Mouse (Mus musculus): ENCODE measurements around the gene Gm16181. TPM values are rescaled to one million over a fixed set of nuclear protein-coding genes. Genes with fewer than 3 reads are reported as not detected.
A peak's percentile ranks its signal among the peaks of the same experiment; 100 is the strongest.

Gm16181 gene
- polyA plus RNA-seq, 1 experiment from 2014 or later = 0.47 TPM

DNA sequence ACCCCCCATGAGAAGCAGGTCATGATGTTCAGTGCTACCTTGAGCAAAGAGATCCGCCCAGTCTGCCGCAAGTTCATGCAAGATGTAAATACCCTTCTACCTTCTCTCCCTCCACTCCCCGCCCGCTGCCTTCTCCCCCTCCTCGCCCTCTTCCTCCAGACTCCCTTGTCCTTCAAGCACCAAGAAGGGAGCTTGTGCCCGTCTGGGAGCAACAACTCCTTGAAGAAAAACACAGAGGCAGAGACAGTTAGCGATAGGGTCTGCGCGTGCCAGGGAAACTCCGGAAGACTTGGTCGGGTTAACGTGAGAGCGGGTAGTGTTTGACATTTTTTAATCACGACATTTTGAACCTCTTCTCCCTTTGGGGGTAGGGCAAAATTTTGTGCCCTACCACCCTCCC is 28.4 kb downstream of the Gm16181 start:
- peaks cover 99% of the 10 kb centered on the region for H3K36me3 ChIP-seq (ENCODE audit: control insufficient read depth, insufficient read depth, low read length)
- H3K27ac ChIP-seq (replicated peaks; ENCODE audit: low read depth, low read length) = no peak overlapping the region
- DNase-seq (ENCODE audit: low spot score) = no peak
- no peak for ATAC-seq (ENCODE audit: low read depth)
- no peak overlapping the region for H3K4me2 ChIP-seq (ENCODE audit: low read depth, low read length)
- no peak overlapping the region for H3K9ac ChIP-seq (ENCODE audit: low read depth, low read length)
- no peak overlapping the region for H3K4me3 ChIP-seq (ENCODE audit: low read depth, low read length)
- H3K27me3 ChIP-seq (replicated peaks; ENCODE audit: control insufficient read depth, insufficient read depth, low read length) = no peaks in the 10 kb centered on the region
- H3K9me3 ChIP-seq (ENCODE audit: control insufficient read depth, low read length) = no peaks in the 10 kb centered on the region
- H3K4me1 ChIP-seq (ENCODE audit: control insufficient read depth, insufficient read depth, low read length) = peaks cover 7% of the 10 kb centered on the region
- 89% methylated on average over 14 of the region's 14 CpGs for WGBS

DNA sequence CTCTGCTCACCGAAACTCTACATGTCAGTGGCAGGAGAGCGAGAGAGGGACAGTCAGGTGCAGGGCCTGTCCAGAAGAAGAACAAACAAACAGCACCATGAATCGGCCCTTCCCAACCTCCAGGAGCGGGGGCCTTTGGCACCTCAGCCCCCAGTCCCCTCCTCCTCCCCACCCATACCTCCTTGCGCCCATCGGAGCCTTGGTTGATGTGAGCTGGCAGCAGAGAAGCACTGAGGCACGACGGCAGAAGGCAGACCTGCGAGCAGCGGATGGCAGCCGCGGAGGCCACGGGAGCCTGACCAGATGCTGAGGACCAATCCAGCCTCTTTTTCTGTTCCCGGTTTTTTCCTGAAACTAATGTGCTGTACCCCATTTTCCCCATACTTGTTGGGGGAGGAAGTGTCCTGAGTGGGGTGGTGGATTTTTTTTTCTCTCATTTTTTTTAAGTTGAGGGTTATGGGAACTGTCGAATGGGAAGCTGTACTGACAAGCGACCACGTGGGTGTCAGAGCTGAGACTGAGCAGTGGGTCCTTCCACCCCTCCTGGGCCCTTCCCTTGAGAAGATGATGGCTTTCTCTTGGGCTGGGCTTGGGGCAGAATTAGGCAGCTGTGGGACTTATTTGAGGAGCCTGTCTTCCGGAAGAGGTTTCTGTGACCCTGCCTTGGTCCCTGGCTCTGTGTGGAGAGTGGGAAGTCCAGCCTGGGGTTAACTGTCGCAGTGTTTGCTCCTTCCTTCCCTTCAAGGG is 29.0 kb downstream of the Gm16181 start:
- H3K36me3 ChIP-seq (ENCODE audit: control insufficient read depth, insufficient read depth, low read length) = peaks cover 96% of the 10 kb centered on the region
- 86% methylated on average over 19 of the region's 19 CpGs for WGBS
- ATAC-seq (ENCODE audit: low read depth) (no peak), DNase-seq (ENCODE audit: low spot score) (no peak)
- H3K4me3 ChIP-seq (ENCODE audit: low read depth, low read length) = no peak overlapping the region
- peaks cover under 1% of the 10 kb centered on the region; the same call in 1 of the 2 replicates for H3K4me1 ChIP-seq (ENCODE audit: control insufficient read depth, insufficient read depth, low read length)
- H3K27me3 ChIP-seq (replicated peaks; ENCODE audit: control insufficient read depth, insufficient read depth, low read length) = no peaks in the 10 kb centered on the region
- no peak overlapping the region for H3K4me2 ChIP-seq (ENCODE audit: low read depth, low read length)
- no peaks in the 10 kb centered on the region for H3K9me3 ChIP-seq (ENCODE audit: control insufficient read depth, low read length)
- H3K9ac ChIP-seq (ENCODE audit: low read depth, low read length) = no peak overlapping the region
- H3K27ac ChIP-seq (replicated peaks; ENCODE audit: low read depth, low read length) = no peak overlapping the region

DNA sequence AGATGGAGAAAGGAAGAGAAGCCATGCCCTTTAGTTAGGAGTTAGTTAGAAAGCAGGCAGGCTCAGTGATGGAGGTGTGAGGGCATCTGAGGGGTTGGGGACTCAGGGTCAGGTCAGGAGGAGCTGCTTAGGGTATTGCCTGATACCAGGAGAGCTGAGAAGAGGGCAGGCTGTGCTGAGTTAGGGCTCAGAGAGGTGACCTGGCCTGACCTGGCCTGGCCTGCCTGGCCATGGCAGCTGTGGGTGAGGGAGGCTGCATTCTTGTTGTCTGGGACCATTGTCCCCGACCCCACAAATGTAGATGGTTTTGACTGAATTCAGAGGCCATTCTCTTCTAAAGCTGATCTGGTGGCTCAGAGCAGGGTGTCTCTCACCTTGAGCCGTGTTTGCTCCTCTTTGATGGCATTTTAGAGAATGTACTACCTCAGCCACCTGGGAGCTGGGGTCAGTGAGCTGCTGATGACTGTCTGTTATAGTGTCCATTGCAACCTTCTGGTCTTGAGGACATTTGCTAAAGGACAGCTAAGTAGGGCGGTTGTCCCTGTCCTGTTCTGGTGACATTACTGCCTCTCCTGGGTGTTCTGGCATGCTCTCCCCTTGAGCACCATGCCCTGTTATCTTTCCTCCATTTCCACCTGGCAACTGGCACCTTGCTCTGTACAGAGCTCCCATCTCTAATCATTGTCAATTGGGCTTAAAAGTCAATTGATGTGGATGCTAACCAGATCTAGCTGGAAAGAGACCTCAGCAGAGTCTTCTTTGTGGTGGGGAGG is 29.9 kb downstream of the Gm16181 start:
- Histone ChIP-seq H3K4me3 (ENCODE audit: low read depth, low read length) (no peak overlapping the region), H3K36me3 (ENCODE audit: control insufficient read depth, insufficient read depth, low read length) (peaks cover 87% of the 10 kb centered on the region), H3K4me2 (ENCODE audit: low read depth, low read length) (no peak overlapping the region), H3K4me1 (ENCODE audit: control insufficient read depth, insufficient read depth, low read length) (no peaks in the 10 kb centered on the region), H3K9me3 (ENCODE audit: control insufficient read depth, low read length) (no peaks in the 10 kb centered on the region), H3K9ac (ENCODE audit: low read depth, low read length) (no peak overlapping the region), H3K27me3 (replicated peaks; ENCODE audit: control insufficient read depth, insufficient read depth, low read length) (no peaks in the 10 kb centered on the region), H3K27ac (replicated peaks; ENCODE audit: low read depth, low read length) (no peak overlapping the region)
- WGBS = 94% methylated on average over 3 of the region's 3 CpGs
- ATAC-seq (ENCODE audit: low read depth) (no peak), DNase-seq (ENCODE audit: low spot score) (no peak)

DNA sequence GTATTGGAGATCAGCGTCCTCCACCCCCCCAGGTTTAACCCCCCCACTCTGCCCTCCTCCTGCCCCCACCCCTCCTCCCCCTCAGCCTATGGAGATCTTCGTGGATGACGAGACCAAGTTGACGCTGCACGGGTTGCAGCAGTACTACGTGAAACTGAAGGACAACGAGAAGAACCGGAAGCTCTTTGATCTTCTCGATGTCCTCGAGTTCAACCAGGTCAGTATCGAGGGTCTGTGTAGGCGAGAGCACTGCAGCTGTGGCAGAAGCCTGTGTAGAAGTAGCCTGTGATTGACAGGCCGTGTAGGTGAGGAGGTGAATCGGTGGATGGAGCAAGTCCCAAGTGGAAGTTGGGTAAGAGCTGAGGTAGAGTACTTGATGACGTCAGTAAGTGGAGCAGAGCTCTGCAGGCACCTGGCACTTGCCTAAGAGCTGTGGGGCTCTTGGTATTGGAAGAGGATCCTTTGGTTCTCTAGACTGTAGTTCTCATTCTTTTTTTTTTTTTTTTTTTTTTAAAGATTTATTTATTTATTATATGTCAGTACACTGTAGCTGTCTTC is 30.6 kb downstream of the Gm16181 start:
- ATAC-seq (ENCODE audit: low read depth) (no peak), DNase-seq (ENCODE audit: low spot score) (no peak)
- WGBS = 84% methylated on average over 15 of the region's 15 CpGs

DNA sequence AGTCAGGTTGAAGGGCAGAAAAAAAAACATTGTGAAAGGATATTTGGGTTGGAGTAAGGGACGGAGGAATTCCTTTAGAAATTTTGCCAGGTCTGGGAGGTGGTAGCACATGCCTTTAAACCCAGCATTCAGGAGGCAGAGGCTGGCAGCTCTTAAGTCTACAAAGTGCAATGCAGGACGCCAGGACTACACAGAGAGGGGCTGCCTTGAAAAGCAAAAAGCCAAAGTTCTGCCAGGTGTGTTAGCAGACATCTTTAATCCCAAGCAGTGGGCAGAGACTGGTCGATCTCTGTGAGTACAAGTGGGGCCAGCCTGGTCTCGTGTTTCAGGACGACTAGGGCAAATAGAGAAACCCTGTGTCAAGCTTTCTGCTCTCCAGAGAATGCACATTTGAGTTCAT is 31.3 kb downstream of the Gm16181 start:
- Histone ChIP-seq H3K27ac (replicated peaks; ENCODE audit: low read depth, low read length) (no peak overlapping the region), H3K4me3 (ENCODE audit: low read depth, low read length) (no peak overlapping the region), H3K4me1 (ENCODE audit: control insufficient read depth, insufficient read depth, low read length) (no peaks in the 10 kb centered on the region), H3K9ac (ENCODE audit: low read depth, low read length) (no peak overlapping the region), H3K4me2 (ENCODE audit: low read depth, low read length) (no peak overlapping the region), H3K27me3 (replicated peaks; ENCODE audit: control insufficient read depth, insufficient read depth, low read length) (no peaks in the 10 kb centered on the region), H3K9me3 (ENCODE audit: control insufficient read depth, low read length) (no peaks in the 10 kb centered on the region), H3K36me3 (ENCODE audit: control insufficient read depth, insufficient read depth, low read length) (peaks cover 73% of the 10 kb centered on the region)
- no peak for DNase-seq (ENCODE audit: low spot score)
- WGBS = 69% methylated on average over 5 of the region's 5 CpGs
- ATAC-seq (ENCODE audit: low read depth) = no peak

More for the DNA sequence above, 30.6 kb downstream of the Gm16181 start:
- H3K36me3 ChIP-seq (ENCODE audit: control insufficient read depth, insufficient read depth, low read length) = peaks cover 80% of the 10 kb centered on the region
- no peaks in the 10 kb centered on the region for H3K27me3 ChIP-seq (replicated peaks; ENCODE audit: control insufficient read depth, insufficient read depth, low read length)
- H3K4me3 ChIP-seq (ENCODE audit: low read depth, low read length) = no peak overlapping the region
- H3K9ac ChIP-seq (ENCODE audit: low read depth, low read length) = no peak overlapping the region
- no peaks in the 10 kb centered on the region for H3K4me1 ChIP-seq (ENCODE audit: control insufficient read depth, insufficient read depth, low read length)
- H3K9me3 ChIP-seq (ENCODE audit: control insufficient read depth, low read length) = no peaks in the 10 kb centered on the region
- no peak overlapping the region for H3K4me2 ChIP-seq (ENCODE audit: low read depth, low read length)
- H3K27ac ChIP-seq (replicated peaks; ENCODE audit: low read depth, low read length) = no peak overlapping the region

DNA sequence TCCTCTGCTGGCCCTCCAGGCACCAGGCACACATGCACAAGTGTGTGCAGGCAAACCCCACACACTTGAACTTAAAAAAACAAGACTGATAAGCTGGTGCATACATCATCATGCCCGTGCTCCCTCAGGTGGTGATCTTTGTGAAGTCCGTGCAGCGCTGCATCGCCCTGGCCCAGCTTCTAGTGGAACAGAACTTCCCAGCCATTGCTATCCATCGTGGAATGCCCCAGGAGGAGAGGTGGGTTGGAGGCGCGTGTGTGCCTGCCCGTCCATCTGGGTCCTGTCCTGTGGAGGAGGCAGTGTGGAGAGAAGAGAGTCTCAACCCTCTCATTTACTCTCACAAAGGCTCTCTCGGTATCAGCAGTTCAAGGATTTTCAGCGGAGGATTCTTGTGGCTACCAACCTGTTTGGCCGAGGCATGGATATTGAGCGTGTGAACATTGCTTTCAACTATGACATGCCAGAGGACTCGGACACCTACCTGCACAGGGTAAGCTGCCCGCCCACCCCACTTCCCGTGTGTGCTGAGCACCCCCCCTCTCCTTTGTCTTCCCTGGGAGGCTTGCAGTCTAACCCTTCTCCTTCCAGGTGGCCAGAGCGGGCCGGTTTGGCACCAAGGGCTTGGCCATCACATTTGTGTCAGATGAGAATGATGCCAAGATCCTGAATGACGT is 32.1 kb downstream of the Gm16181 start:
- no peak for DNase-seq (ENCODE audit: low spot score)
- H3K27ac ChIP-seq (replicated peaks; ENCODE audit: low read depth, low read length) = no peak overlapping the region
- no peaks in the 10 kb centered on the region for H3K27me3 ChIP-seq (replicated peaks; ENCODE audit: control insufficient read depth, insufficient read depth, low read length)
- H3K4me1 ChIP-seq (ENCODE audit: control insufficient read depth, insufficient read depth, low read length) = no peaks in the 10 kb centered on the region
- no peak for ATAC-seq (ENCODE audit: low read depth)
- no peaks in the 10 kb centered on the region for H3K9me3 ChIP-seq (ENCODE audit: control insufficient read depth, low read length)
- WGBS = 80% methylated on average over 18 of the region's 18 CpGs
- no peak overlapping the region for H3K4me2 ChIP-seq (ENCODE audit: low read depth, low read length)
- no peak overlapping the region for H3K4me3 ChIP-seq (ENCODE audit: low read depth, low read length)
- H3K9ac ChIP-seq (ENCODE audit: low read depth, low read length) = no peak overlapping the region
- H3K36me3 ChIP-seq (ENCODE audit: control insufficient read depth, insufficient read depth, low read length) = peaks cover 65% of the 10 kb centered on the region

DNA sequence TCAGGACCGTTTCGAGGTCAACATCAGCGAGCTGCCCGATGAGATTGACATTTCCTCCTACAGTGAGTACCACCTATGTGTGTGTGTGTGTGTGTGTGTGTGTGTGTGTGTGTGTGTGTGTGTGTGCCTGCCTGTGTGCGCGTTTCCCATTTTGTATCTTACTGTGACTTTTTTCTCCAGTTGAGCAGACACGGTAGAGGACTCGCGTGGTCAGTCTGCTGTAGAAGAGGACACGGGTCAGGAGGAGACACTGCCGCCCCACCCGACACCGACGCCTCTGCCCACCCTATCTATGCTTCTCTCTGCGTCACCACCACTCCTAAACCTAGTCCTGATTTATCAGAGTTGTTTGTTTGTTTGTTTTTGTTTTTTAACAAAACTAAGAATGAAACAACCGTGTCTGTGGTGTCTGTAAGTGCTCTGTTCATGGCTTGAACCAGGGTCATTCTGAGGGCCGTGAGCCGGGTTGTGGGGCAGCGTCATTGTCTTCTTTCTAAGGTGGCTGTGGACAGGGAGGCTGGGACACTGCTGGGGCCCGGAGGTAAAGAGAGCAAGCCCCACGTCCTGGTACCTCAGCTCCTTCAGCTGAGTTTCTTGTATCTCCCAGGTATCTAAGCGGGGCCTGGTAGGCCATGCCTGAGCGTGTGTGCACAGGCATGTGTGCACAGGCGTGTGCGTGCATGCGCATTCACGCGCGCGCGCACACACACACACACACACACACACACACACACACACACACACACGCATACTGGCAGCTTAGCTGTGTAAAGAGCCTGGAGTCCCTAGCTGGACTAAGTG is 32.9 kb downstream of the Gm16181 start:
- Histone ChIP-seq H3K36me3 (ENCODE audit: control insufficient read depth, insufficient read depth, low read length) (peaks cover 57% of the 10 kb centered on the region), H3K27ac (replicated peaks; ENCODE audit: low read depth, low read length) (no peak overlapping the region)
- peak; percentile 8; the same call in 1 of the 2 replicates for ATAC-seq (ENCODE audit: low read depth)

More for the DNA sequence above, 32.9 kb downstream of the Gm16181 start:
- no peak overlapping the region for H3K4me3 ChIP-seq (ENCODE audit: low read depth, low read length)
- H3K27me3 ChIP-seq (replicated peaks; ENCODE audit: control insufficient read depth, insufficient read depth, low read length) = no peaks in the 10 kb centered on the region
- H3K9ac ChIP-seq (ENCODE audit: low read depth, low read length) = no peak overlapping the region
- 84% methylated on average over 31 of the region's 32 CpGs for WGBS
- H3K4me2 ChIP-seq (ENCODE audit: low read depth, low read length) = no peak overlapping the region
- no peaks in the 10 kb centered on the region for H3K4me1 ChIP-seq (ENCODE audit: control insufficient read depth, insufficient read depth, low read length)
- no peak for DNase-seq (ENCODE audit: low spot score)
- no peaks in the 10 kb centered on the region for H3K9me3 ChIP-seq (ENCODE audit: control insufficient read depth, low read length)
